Mouse (Mus musculus) adrenal gland, adult 18-20 months (tissue): ENCODE data around the gene Cd63. TPM values are rescaled to one million over a fixed set of nuclear protein-coding genes. Genes with fewer than 3 reads are reported as not detected.
A peak's percentile ranks its signal among the peaks of the same experiment; 100 is the strongest.

Source experiments
- DNase-seq, 2 experiments: peaks; one replicate each; pipeline ENCODE4 v3.0.0; 2021 to 2022; ENCODE audit warnings: low spot score in 2 of 2
- long read RNA-seq, 2 experiments: library from polyadenylated mRNA; stranded (forward); transcript quantifications; one replicate each; pipeline ENCODE4 v2.0.0; 2021
- total RNA-seq, 2 experiments: library from RNA; stranded (reverse); gene quantifications; 1 replicate in 1 of 2; 2 replicates in 1 of 2; pipeline ENCODE4 v1.2.3; 2021

The Cd63 gene
- total RNA-seq: 100 to 1,000 TPM; 288 to 358 TPM
- long read RNA-seq, experiment 1, transcript Cd63-201 (8 exons, 1,063 nt): major isoform, 99 of 101 reads
- long read RNA-seq, experiment 1, partial matches to known transcripts: 1 of 101 reads
- long read RNA-seq, experiment 1, other reads (novel, unspliced or antisense): 1 of 101 reads
- long read RNA-seq, experiment 2, transcript Cd63-201 (8 exons, 1,063 nt): major isoform, 307 of 323 reads
- long read RNA-seq, experiment 2, partial matches to known transcripts: 14 of 323 reads
- long read RNA-seq, experiment 2, other reads (novel, unspliced or antisense): 1 of 323 reads

DNA sequence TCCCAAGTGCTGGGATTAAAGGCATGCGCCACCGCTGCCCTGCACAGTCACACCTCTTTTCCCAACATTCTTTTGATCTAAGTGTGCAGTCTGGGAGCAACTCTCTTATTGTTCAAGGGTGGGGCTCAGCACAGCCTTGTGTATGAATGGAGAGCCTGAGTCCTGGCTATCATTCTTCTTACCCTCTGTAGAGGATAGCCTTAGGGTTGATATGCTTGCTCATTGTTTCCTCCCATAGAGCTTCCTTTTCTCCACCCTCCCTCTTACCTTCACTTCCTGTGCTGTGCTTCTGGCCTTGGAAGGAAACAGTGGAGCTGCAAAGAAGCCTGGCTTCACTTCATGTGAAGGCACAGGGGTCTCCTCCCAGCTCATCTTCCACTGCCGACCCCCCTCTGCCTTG is at the start of gene Cd63:
TSS of gene Cd63 (plus strand) at position 292 of the 400 bp plus-strand sequence.
- DNase-seq: no peak

DNA sequence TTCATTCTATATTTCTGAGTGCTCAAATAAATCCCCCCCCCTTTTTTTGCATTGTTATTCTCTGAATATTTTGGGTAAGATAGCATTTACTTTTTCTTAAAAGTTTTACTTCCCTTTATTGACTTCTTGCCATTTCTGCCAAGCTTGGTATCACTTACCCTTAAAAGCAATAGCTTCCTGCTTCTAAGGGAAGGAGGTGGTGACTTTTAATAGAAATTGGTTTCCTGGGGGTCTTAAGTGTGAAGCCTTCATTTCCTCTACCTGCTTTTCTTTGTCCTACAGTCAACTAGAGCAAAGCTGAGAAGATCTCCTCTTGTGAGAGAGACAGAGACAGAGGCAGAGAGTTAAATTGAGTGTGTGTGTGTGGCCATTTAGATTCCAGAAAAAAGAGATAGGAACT is 39.6 kb upstream of the Cd63 start:
- no peak for DNase-seq

DNA sequence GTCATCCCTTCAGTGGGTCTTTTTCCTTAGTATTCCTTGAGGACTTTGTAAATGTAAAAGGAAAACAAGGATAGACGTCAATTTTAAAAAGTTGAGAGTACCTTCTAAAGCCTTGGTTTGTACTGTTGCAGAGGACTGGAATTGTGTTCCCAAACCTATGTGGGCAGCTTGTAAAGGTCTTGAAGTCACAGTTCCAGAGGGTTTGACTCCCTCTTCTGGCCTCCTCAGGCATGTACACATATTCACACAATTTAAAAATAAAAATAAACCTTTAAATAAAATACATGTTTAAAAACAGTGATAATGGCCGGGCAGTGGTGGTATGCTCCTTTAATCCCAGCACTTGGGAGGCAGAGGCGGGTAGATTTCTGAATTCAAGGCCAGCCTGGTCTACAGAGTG is 34.7 kb upstream of the Cd63 start:
- no peak for DNase-seq

DNA sequence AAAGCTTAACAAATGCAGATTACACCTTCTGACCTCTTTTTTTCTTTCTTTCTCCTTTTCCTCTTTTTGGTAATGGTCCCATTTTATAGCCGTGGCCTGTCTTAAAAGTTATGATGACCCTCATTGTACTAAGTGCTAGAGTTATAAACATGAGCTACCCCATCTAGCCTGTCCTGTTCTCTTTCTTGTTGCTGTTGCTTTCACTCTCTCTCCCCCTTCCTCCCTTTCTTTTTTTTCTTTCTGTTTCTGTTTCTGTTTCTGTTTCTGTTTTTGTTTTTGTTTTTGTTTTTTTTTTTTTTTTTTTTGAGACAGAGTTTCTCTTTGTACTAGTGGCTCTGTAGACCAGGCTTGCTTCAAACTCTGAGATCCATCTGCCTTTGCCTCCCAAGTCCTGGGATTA is 34.3 kb upstream of the Cd63 start:
- no peak for DNase-seq

DNA sequence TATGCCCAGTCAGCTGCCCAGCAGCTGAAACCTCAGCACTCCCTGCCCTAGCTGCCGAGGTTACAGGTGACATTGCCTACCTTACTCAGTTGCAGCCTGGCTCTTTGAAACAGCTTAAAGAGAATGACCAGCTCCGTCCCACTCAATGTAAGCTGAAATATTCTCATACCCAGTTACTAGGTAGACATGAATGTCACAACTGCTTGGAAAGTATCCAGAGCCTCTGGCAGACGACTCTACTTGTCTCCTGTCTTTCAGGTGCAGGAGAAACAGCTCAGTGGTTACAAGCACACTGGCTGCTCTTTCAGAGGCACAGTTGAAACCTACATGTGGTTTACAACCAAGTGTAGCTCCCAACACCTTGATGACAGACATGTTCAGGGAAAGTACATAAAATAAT is 30.4 kb upstream of the Cd63 start:
- no peak for DNase-seq

DNA sequence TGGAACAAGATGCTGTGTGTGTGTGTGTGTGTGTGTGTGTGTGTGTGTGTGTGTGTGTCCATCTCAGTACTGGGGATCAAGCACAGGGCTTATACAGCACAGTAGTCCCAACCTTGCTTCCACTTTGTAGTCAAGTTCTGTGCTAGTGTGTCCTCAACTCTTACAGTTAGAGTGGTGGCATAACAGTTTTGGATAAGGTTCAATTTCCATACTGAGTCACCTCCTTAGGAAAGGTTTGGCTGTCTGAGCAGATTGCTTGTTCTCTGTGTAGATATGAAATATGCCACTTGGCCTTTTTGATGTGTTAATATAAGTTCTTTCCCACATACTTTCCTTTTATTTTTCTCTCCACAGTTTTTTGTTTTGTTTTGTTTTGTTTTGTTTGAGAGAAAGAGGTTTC is 22.5 kb upstream of the Cd63 start:
- no peak for DNase-seq

DNA sequence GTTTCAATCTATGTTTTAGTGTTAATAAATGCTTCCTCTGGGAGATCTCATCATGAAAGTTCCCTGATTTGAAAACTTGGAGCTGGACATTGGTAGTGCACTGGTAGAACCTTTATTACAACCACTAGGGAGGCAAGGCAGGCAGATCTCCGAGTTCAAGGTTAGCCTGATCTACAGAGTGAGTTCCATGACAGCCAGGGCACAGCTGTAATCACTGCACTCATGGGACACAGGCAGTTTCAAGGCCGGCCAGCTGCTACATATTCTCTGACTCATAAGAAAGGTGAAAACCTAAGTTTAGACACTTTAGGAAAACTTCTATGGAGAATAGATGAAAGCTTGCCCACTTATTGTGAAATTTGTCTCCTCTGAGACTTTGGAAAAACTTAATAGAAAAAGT is 22.0 kb upstream of the Cd63 start:
- peak in 1 of 2 experiments; percentile 18 for DNase-seq

DNA sequence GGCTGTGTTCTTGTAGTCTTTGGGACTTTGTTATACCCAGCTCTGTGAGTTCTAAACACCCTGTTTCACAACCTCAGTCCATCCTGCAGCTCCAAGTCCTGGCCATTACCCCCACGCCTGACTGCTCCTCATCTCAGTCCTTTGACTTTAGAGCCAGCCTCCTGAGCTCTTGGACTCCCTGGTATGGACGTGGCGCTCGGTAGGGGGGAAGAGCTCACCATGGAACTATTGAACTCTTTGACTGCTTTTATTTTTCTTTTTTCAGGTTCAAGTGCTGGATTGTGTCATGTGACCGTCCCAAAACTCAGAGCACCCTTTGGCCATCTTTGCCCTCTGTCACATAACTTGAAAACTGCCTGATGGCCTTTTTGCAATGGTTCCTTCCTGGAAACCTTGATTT is 18.7 kb upstream of the Cd63 start:
- DNase-seq: no peak

DNA sequence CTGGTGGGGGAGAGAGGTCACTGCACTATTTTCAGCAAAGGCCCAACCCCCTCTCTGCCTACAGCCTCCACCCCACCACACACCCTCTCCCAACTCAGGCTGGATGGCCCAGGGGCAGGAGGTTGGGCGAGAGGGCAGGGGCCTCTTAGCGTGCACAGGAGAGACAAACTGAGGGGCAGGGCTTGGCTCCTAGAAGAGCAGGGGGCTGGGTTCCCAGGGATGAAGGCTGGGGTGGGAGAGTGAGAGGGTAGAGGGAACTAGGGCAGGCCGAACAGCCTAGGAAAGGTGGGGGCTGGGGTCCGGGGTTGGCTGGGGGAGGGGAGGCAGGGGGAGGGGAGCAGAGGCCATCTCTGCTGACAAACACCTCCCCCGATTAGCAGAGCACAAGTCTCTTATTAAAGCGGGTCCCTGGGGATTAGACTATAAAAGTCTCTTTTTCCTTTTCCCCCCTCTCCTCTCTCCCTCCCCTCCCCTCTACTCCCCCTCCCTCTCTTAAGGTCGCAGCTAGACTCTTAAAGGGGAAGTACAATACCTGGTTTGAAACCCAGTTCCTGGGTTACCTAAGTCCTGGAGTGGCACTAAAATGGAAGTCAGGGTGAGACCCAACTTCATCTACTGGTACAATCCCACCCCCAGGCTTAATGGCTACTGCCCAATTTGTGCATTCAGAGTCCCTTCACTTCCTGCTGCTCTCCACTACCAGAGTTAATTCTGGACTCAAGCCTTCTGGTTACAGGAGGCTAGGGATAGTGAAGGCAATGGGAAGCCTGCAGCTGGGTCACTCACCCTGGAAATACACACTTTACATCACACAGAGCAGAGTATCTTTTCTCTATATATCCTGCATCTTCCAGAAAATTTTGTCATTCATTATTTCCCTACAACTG is 11.6 kb upstream of the Cd63 start:
- no peak for DNase-seq

DNA sequence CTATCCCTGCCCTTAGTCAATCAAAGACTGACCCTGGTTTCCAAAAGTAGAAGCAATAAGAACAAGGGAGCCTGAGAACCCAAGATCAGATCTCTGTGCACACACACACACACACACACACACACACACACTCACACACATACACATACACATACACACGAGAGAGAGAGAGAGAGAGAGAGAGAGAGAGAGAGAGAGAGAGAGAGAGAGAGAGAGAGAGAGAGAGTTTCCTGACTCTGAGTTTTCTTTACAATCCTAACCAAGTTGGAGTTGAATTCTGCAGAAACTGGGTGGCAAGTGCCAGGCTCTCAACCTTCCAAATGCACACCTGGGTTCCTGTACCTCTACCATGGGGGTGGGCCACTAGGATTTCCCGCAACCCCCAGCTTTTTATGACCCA is 10.9 kb upstream of the Cd63 start:
- DNase-seq: no peak

DNA sequence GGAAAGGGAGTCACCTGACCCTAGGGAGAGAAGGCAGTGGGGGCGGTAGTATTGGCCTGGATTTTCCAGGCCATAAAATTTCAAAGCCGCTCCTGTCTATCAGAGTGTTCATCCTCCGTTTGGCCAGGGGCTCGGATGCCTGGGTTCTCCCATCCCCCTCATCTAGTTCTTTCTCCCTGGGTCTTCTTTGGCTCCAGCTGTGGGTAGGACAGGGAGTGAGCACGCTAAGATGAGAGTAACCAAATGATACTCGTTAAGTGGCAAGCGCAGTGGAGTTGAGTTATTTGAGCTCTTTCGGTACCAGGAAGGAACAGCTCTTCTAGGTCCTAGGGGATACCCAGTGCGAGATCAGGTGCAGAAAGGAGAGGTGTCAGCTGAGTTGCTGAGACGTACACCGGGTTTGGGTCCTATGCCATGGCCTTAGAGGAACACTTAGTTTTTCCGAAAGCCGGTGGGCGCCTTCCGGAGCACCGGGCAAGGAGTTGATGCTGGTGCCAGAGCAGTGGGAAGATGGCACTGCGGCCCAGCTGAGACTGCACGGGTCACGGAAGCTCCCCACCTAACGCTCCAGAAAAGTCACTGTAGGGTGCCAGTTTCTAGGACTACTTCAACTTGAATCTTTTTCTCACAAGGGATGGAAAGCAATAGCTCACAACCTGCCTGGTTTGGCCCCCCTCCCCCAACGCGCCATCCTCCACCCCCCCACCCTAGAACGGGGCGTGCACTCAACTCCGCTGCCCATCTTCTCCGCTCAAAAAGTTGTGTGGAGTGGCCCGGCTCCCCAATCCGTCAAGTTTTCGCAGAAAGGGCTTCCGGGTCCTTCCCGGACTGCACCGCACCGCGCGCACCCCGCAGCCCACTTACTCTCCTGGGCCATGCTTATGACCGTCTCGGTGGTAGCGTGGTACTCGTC is 10.2 kb upstream of the Cd63 start:
- DNase-seq: no peak

DNA sequence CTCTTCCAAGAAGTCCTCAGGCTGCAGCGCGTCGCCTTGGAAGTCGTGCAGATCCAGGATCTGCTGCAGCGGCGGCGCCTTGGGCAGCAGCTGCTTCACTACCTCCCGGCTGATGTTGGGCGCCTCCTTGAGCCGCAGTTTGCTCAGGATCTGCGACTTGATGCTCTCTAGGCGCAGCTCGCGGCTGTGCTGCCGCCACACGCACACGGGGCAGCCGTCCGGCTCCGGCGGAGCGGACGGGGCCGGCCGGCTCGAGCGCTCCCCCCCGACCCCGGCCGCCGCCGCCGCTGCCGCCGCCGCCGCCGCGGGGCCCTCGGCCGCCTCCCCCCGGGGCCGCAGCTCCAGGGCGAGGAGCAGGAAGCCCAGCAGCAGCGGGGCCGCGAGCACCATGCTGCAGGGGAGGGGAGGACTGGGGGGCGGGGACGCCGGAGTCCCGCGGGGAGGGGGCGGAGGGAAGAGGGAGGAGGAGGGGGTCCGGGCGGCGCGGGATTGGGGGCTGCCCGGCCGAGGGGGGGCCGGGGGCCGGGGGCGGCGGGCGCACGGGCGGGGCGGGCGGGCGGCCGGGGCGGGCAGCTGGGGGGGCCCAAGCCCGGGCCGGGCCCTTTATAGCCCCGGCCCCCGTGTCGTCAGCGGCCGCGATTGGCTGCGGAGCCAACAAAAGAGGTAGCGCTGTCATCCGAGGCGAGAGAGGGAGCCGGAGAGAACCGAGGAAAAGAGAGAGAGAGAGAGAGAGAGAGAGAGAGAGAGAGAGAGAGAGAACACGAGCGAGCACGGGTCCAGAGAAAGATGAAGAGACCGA is 9.3 kb upstream of the Cd63 start, which contains the start of gene Gdf11:
TSS of gene Gdf11 (minus strand) at position 423 of the 799 bp plus-strand sequence.
- peak; percentile 31 to 39 for DNase-seq

DNA sequence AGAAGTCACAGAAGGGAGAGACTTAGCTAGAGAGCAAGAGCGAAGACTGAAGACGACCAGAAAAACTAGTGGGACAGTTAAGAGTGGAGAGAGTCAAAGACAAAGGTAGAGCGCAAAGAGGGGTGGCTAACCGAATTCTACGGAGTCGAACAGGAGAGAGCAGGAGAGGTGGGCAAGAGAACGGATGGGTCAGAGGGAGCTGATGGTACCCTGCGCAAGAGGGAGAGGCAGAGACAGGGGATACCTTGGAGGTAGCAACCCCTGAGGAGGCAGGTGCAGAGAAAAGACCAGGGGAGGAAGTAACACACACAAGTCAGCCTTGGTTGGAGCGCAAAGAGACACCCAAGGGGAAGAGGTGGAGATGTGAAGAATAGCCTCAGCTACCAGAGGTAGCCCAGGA is 8.5 kb upstream of the Cd63 start:
- no peak for DNase-seq

DNA sequence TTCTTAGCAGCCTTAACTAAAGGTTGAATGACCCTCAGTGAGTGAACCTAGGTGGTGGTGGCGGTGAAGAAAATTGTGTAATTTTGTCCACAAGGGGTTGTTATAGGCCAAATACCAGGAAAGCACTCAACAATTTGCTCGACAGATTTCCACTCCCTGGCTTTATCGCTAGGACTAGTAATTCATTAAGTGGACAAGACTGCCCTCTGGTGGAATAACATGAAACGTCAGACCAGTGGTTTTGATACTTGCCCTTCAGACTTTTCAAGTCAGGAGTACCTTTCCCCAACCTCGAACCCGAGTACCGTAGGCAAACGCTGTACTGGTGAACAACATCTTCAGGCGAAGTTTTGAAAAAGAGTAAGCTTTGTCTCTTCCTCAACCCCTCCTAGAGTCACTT is 5.4 kb upstream of the Cd63 start:
- DNase-seq: peak in 1 of 2 experiments; percentile 71

DNA sequence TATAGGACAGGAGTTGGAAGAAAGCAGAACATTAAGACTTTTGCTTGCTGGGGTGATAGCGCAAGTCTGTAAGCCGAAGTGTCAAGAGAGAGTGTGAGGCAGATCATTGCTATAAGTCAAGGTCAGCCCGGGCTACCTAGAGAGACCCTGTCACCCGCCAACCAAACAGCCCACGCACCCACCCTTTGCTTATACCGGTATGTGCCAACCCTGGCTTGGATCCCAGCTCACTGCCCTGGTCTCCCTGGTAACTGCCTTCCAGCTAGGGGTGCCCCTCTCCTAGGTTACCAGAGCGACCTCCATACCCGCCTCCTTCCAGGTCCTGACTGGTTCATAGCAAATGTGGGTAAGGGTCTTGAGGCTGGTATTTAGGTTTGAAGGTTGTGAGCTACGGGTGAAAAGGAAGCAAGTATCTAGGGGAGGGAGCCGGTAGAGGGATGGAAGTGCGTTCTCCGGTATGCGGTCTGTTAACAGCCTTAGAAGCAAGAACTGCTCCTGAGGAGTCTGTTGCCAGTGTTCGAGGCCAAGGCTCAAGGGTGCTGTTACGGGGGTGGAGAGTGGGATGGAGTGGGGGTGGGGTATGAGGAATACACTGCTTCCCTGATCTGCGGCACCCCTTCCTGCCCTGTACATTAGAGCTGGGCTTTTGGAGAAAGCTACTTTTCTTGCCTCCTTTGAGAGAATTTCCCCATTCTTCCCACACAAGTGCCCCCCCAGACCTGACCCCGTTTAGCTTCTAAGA is 4.7 kb upstream of the Cd63 start:
- no peak for DNase-seq

DNA sequence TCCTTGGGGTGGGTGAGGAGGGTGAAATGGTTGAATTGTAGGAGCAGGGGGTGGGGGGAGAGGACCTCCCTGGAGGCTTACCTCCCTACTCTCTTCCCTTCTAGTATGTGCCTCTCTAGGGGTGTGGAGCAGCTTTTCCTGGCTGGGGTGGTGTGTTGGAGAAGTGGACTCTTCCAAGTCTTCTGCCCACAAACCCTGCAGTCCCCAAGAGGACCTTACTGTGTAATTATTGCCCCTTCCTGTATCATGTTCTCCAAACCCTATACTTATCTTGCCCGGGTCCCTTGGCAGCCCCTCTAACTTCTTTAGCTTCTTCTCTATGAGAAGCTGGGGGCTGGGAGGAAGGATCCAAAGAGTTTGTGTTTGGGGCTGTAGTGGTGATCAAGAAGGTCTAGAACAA is 4.0 kb upstream of the Cd63 start:
- DNase-seq: no peak

DNA sequence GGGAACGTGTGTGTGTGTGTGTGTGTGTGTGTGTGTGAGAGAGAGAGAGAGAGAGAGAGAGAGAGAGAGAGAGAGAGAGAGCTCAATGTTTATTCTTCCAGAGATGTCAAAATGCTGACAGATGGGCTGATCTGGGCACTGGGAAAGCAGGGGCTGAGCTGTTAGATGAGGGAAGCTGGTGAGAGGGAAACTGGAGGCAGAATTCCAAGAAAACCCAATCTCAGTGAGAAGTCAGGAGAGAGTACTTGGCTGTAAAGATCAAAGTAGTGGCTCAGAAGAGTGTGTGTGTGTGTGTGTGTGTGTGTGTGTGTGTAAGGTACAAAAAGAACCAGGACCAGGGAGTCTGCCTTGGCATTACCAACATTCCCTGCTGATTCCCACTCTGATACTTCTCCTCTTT is 3.3 kb upstream of the Cd63 start:
- DNase-seq: no peak

DNA sequence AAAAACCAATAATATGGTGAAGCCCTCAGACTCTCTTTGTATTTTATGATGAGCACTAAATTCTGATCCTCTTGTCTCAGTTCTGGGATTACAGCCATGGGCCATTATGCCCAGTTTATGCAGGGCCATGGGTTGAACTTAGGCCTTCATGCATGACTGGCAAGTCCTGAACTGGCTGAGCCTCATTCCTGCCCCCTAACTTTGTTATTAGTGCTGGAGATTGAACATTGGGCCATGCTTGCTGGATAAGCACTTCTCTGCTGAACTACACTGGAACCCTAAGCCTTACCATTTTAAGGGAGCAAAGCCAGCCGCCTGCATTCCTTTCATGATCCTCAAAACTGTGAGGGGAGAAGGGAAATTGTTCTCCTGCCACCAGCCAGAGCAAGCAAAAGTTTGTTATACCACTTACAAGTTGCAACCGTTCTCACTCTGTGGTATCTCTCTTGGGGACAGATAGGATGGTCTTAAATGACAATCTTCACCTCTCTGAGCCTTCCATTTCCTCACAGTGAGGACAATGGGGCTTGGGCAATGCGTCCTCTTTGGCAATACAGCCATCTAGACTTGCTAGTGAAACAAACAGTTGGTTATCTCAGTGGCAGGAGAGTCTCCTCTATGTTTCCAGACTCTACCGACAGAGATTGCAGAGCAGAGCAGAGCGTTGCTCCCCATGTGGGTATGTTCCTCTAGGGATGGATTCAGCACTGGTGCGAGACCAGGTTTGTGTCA is 864 bp upstream of the Cd63 start:
- no peak for DNase-seq

DNA sequence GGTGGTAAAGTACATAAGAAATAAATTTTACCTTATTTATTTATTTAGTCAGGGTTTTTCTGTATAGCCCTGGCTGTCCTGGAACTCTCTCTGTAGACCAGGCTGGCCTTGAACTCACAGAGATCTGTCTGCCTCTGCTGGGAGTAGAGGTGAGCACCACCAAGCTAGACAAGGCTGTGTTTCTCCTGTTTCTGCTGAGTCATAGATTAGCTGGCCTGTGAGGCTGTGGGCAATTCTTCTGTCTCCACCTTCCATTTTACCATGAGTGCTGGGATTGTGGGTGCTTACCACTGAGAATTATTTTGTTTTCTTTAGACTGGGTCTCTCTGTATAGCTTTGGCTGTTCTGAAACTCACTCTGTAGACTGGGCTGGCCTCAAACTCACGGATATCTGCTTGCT is 620 bp downstream of the Cd63 start:
- DNase-seq: no peak
